Mouse (Mus musculus): Measurements from ENCODE around the gene Pde7b. TPM values are rescaled to one million over a fixed set of nuclear protein-coding genes. Genes with fewer than 3 reads are reported as not detected.

Pde7b gene
- total and polyA plus RNA-seq, 3 experiments = not detected

- Histone ChIP-seq H3K4me2 (ENCODE audit: insufficient read depth, low read depth, poor library complexity, severe bottlenecking) (no peak overlapping the region), H3K36me3 (replicated peaks in 1 of 2; ENCODE audit: control insufficient read depth in 1 of 2, insufficient read depth in 1 of 2, low read length in 1 of 2) (no peaks in the 10 kb centered on the region), H3K79me2 (replicated peaks; ENCODE audit: control insufficient read depth, extremely low read depth, insufficient read depth, poor library complexity, severe bottlenecking) (no peaks in the 10 kb centered on the region), H3K9ac (ENCODE audit: insufficient read depth, low read depth) (no peak overlapping the region), H3K27ac (ENCODE audit: insufficient read depth, low read depth) (no peak overlapping the region), H3K4me1 (ENCODE audit: control insufficient read depth in 1 of 2, insufficient read depth in 2 of 2) (peaks cover 4 to 7% of the 10 kb centered on the region in 2 experiments; a peak in 1 of 4 replicates), H3K9me3 (replicated peaks; ENCODE audit: low read length) (no peaks in the 10 kb centered on the region), H3K4me3 (replicated peaks in 1 of 3; ENCODE audit: low read depth in 2 of 3, low read length in 2 of 3, poor library complexity in 1 of 3) (no peak overlapping the region), H3K27me3 (replicated peaks) (no peaks in the 10 kb centered on the region)
- dilution Hi-C loops (cut with MboI; ENCODE audit: extremely low pct_ligation_motif_present, extremely low pct_unique_long_range_greater_than_20kb, low sequenced_read_pairs) = no loop called here
- no peak for DNase-seq (ENCODE audit: extremely low read depth)
- in situ Hi-C loops (cut with MboI; ENCODE audit: low pct_ligation_motif_present, low pct_unique_long_range_greater_than_20kb, low sequenced_read_pairs) = no loop called here
- TF ChIP-seq MEF2A (IDR thresholded peaks at IDR 0.05; ENCODE audit: borderline replicate concordance, low read depth, low read length) (no peak), ZNF384 (IDR thresholded peaks at IDR 0.05; ENCODE audit: low read depth, low read length) (0 out of 2 replicates have a peak, but pooled peaks have one; percentile 16), CTCF (conservative IDR thresholded peaks at IDR 0.05 in 1 of 2, IDR thresholded peaks at IDR 0.05 in 1 of 2; ENCODE audit: low read depth in 2 of 2, low read length in 2 of 2) (peak in 1 of 2 experiments; percentile 60; a peak in 2 of 4 replicates), ELF1 (IDR thresholded peaks at IDR 0.05; ENCODE audit: low read depth, low read length) (no peak), TBP (conservative IDR thresholded peaks at IDR 0.05; ENCODE audit: low read depth, low read length) (no peak), NRF1 (IDR thresholded peaks at IDR 0.05; ENCODE audit: low read depth, low read length) (no peak), USF1 (IDR thresholded peaks at IDR 0.05; ENCODE audit: low read depth, low read length) (no peak), MAX (IDR thresholded peaks at IDR 0.05; ENCODE audit: low read length) (no peak), NELFE (IDR thresholded peaks at IDR 0.05; ENCODE audit: low read depth, low read length) (no peak), RAD21 (IDR thresholded peaks at IDR 0.05; ENCODE audit: low read depth, low read length) (peak; percentile 44), POLR2AphosphoS2 (IDR thresholded peaks at IDR 0.05; ENCODE audit: low read depth, low read length) (no peak), SMC3 (IDR thresholded peaks at IDR 0.05; ENCODE audit: low read depth, low read length) (peak; percentile 58), MAZ (IDR thresholded peaks at IDR 0.05; ENCODE audit: low read depth, low read length) (no peak)
Observed at GRCm38 (mm10) chr10:20504800-20505199, 220.1 kb downstream of the Pde7b start.

GRCm38 (mm10) chr10:20503265-20504025 lies 221.4 kb downstream of the Pde7b start:
- Histone ChIP-seq H3K9ac (ENCODE audit: insufficient read depth, low read depth) (no peak overlapping the region), H3K9me3 (replicated peaks; ENCODE audit: low read length) (no peaks in the 10 kb centered on the region), H3K27me3 (replicated peaks) (no peaks in the 10 kb centered on the region), H3K4me3 (replicated peaks in 1 of 3; ENCODE audit: low read depth in 2 of 3, low read length in 2 of 3, poor library complexity in 1 of 3) (no peak overlapping the region), H3K27ac (ENCODE audit: insufficient read depth, low read depth) (no peak overlapping the region), H3K79me2 (replicated peaks; ENCODE audit: control insufficient read depth, extremely low read depth, insufficient read depth, poor library complexity, severe bottlenecking) (no peaks in the 10 kb centered on the region), H3K4me2 (ENCODE audit: insufficient read depth, low read depth, poor library complexity, severe bottlenecking) (no peak overlapping the region), H3K4me1 (ENCODE audit: control insufficient read depth in 1 of 2, insufficient read depth in 2 of 2) (peaks cover 4 to 7% of the 10 kb centered on the region in 2 experiments; a peak in 1 of 4 replicates), H3K36me3 (replicated peaks in 1 of 2; ENCODE audit: control insufficient read depth in 1 of 2, insufficient read depth in 1 of 2, low read length in 1 of 2) (no peaks in the 10 kb centered on the region)
- in situ Hi-C loops (cut with MboI; ENCODE audit: low pct_ligation_motif_present, low pct_unique_long_range_greater_than_20kb, low sequenced_read_pairs) (no loop called here), dilution Hi-C loops (cut with MboI; ENCODE audit: extremely low pct_ligation_motif_present, extremely low pct_unique_long_range_greater_than_20kb, low sequenced_read_pairs) (no loop called here)
- DNase-seq (ENCODE audit: extremely low read depth) = no peak
- TF ChIP-seq IRF4 (IDR thresholded peaks at IDR 0.05; ENCODE audit: low read depth, low read length) (no peak), HCFC1 (IDR thresholded peaks at IDR 0.05; ENCODE audit: low read depth, low read length) (no peak), MYC (IDR thresholded peaks at IDR 0.05; ENCODE audit: low read depth, low read length) (no peak), JUN (IDR thresholded peaks at IDR 0.05; ENCODE audit: insufficient read depth, low read depth, low read length) (no peak), TBP (conservative IDR thresholded peaks at IDR 0.05; ENCODE audit: low read depth, low read length) (no peak), RCOR1 (conservative IDR thresholded peaks at IDR 0.05; ENCODE audit: low read depth, low read length) (no peak), GABPA (IDR thresholded peaks at IDR 0.05; ENCODE audit: insufficient replicate concordance, low read depth, low read length) (no peak), TCF12 (IDR thresholded peaks at IDR 0.05; ENCODE audit: low read depth, low read length) (no peak), JUND (conservative IDR thresholded peaks at IDR 0.05; ENCODE audit: low read depth, low read length) (no peak), RAD21 (IDR thresholded peaks at IDR 0.05; ENCODE audit: low read depth, low read length) (no peak)

Measured in CH12.LX (cell line).